Mouse (Mus musculus) liver, postnatal 0 days (tissue): ENCODE measurements around the gene Aqp9.

Experiments used
- CTCF ChIP-seq: sonication (generic); IDR thresholded peaks from 2 replicates; pipeline ENCODE4 v1.5.1; 2016; ENCODE audit warnings: antibody characterized with exemption, low read depth
- EP300 ChIP-seq: IDR thresholded peaks from 2 replicates; pipeline ENCODE4 v1.6.1; 2016; ENCODE audit warnings: antibody characterized with exemption, low read depth, mild to moderate bottlenecking

GRCm38 (mm10) chr9:71155399-71156005 lies 13.0 kb downstream of the Aqp9 start:
- TF ChIP-seq CTCF = no peak
- no peak for TF ChIP-seq EP300
